Mouse (Mus musculus): ENCODE data around the gene Adk.

GRCm38 (mm10) chr14:21418332-21418731 is 366.0 kb downstream of the Adk start:
- TF ChIP-seq POLR2A (IDR thresholded peaks at IDR 0.05; ENCODE audit: borderline replicate concordance, extremely low read depth, insufficient read depth, insufficient read length, poor library complexity, severe bottlenecking), result no peak
- no peak for TF ChIP-seq CTCF (IDR thresholded peaks at IDR 0.05; ENCODE audit: borderline replicate concordance, extremely low read depth, insufficient read depth, insufficient read length)
